23 mouse cellular contexts compared by ENCODE assay signal in the genomic region with DNA sequence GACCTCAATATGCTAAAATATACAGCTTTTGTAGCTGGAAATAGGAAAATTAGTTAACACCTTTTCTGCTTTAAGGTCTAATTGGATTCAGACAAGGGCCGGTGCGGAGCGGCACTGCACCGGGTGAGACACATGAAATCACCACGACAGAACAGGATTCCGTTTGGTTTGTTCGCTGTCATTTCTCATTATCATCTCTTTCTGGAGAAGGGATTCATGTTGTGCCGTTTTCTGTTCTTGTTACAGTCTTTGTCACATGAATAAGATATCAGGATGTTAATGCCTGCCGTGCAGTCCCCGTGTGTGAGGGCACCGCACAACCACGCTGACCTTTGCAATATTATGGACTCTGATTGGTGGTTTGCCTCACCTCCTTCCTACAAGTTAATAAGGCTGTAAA.
DNase-seq lines count a peak whose midpoint lies in the region; ATAC-seq and TF ChIP-seq lines count a peak whose summit lies in the region.
"Had no signal": no experiment of that assay in that cellular context is flagged by ENCODE, and none has a peak within 500 bp of the region (broad histone marks: within the 10 kb centered on the region; RNA-seq: fewer than 3 reads in every experiment).

No protein-coding gene starts in this region.

- peak; percentile 49; the same call in 1 of the 2 replicates for ATAC-seq in hindbrain, postnatal 0 days
- no peak for ATAC-seq in hindbrain, embryonic 11.5 days (ENCODE audit: low FRiP score)
- no peak for ATAC-seq in midbrain, postnatal 0 days (ENCODE audit: low FRiP score)
- no peak for ATAC-seq in midbrain, embryonic 13.5 days
- ATAC-seq: forebrain, embryonic 14.5 days; forebrain, postnatal 0 days; intestine, postnatal 0 days; Patski had no signal

- no peak for TF ChIP-seq CTCF in hindbrain, postnatal 0 days (IDR thresholded peaks at IDR 0.05; ENCODE audit: low read depth)
- no peak for TF ChIP-seq CTCF in midbrain, postnatal 0 days (IDR thresholded peaks at IDR 0.05)

- H3K36me3 ChIP-seq in hindbrain, postnatal 0 days (ENCODE audit: insufficient read depth, low read length), result no peaks in the 10 kb centered on the region
- no peaks in the 10 kb centered on the region for H3K36me3 ChIP-seq in hindbrain, embryonic 11.5 days (ENCODE audit: control insufficient read depth, insufficient read depth, low read length)
- H3K36me3 ChIP-seq in midbrain, postnatal 0 days (ENCODE audit: insufficient read depth, low read length), result no peaks in the 10 kb centered on the region
- H3K36me3 ChIP-seq in midbrain, embryonic 13.5 days, result no peaks in the 10 kb centered on the region
- H3K36me3 ChIP-seq: hindbrain, embryonic 10.5 days had no signal

- H3K4me3 ChIP-seq in hindbrain, postnatal 0 days (ENCODE audit: low read length), result no peak overlapping the region
- no peak overlapping the region for H3K4me3 ChIP-seq in hindbrain, embryonic 11.5 days (ENCODE audit: low read depth, low read length)
- no peak overlapping the region for H3K4me3 ChIP-seq in midbrain, postnatal 0 days (ENCODE audit: low read depth, low read length)
- H3K4me3 ChIP-seq in midbrain, embryonic 13.5 days (replicated peaks), result no peak overlapping the region
- H3K4me3 ChIP-seq: hindbrain, embryonic 10.5 days had no signal

- no peak overlapping the region for H3K9ac ChIP-seq in hindbrain, postnatal 0 days (replicated peaks; ENCODE audit: low read length)
- no peak overlapping the region for H3K9ac ChIP-seq in hindbrain, embryonic 11.5 days (ENCODE audit: low read depth, low read length)
- H3K9ac ChIP-seq in midbrain, postnatal 0 days (replicated peaks; ENCODE audit: low read length, poor library complexity, severe bottlenecking), result no peak overlapping the region
- H3K9ac ChIP-seq in midbrain, embryonic 13.5 days (replicated peaks), result no peak overlapping the region
- H3K9ac ChIP-seq: forebrain, postnatal 0 days; hindbrain, embryonic 14.5 days had no signal

- H3K4me1 ChIP-seq in hindbrain, postnatal 0 days (ENCODE audit: insufficient read depth, low read length), result no peaks in the 10 kb centered on the region
- H3K4me1 ChIP-seq in hindbrain, embryonic 11.5 days (replicated peaks; ENCODE audit: control insufficient read depth, insufficient read depth, low read length), result no peaks in the 10 kb centered on the region
- no peaks in the 10 kb centered on the region for H3K4me1 ChIP-seq in midbrain, postnatal 0 days (ENCODE audit: insufficient read depth, low read length)
- H3K4me1 ChIP-seq in midbrain, embryonic 13.5 days (replicated peaks), result no peaks in the 10 kb centered on the region
- H3K4me1 ChIP-seq: hindbrain, embryonic 10.5 days had no signal

- H3K4me2 ChIP-seq in hindbrain, postnatal 0 days (ENCODE audit: low read depth, low read length), result no peak overlapping the region
- no peak overlapping the region for H3K4me2 ChIP-seq in hindbrain, embryonic 11.5 days (replicated peaks; ENCODE audit: low read depth, low read length)
- no peak overlapping the region for H3K4me2 ChIP-seq in midbrain, postnatal 0 days (ENCODE audit: low read depth, low read length, poor library complexity, severe bottlenecking)
- no peak overlapping the region for H3K4me2 ChIP-seq in midbrain, embryonic 13.5 days (replicated peaks)
- H3K4me2 ChIP-seq: heart, embryonic 11.5 days; hindbrain, embryonic 14.5 days had no signal

- no peaks in the 10 kb centered on the region for H3K27me3 ChIP-seq in hindbrain, postnatal 0 days (ENCODE audit: insufficient read depth, low read length)
- H3K27me3 ChIP-seq in hindbrain, embryonic 11.5 days (ENCODE audit: control insufficient read depth, insufficient read depth, low read length), result no peaks in the 10 kb centered on the region
- no peaks in the 10 kb centered on the region for H3K27me3 ChIP-seq in midbrain, postnatal 0 days (ENCODE audit: insufficient read depth, low read length)
- H3K27me3 ChIP-seq in midbrain, embryonic 13.5 days, result no peaks in the 10 kb centered on the region
- H3K27me3 ChIP-seq: Patski had no signal

- 65% methylated on average over 12 of the region's 12 CpGs for WGBS in hindbrain, postnatal 0 days
- WGBS in hindbrain, embryonic 11.5 days, result 83% methylated on average over 12 of the region's 12 CpGs
- 37% methylated on average over 12 of the region's 12 CpGs for WGBS in midbrain, postnatal 0 days
- WGBS in midbrain, embryonic 13.5 days, result 50% methylated on average over 12 of the region's 12 CpGs

- DNase-seq in cerebellum, postnatal 10 days, result peak; percentile 44 to 67
- DNase-seq in cerebellum, adult 8-10 months, result no peak
- DNase-seq in hindbrain, postnatal 0 days (ENCODE audit: low spot score), result peak; percentile 36
- DNase-seq in hindbrain, embryonic 11.5 days (ENCODE audit: low spot score), result no peak
- DNase-seq in midbrain, postnatal 0 days (ENCODE audit: low spot score), result peak; percentile 56
- no peak for DNase-seq in frontal cortex, postnatal 25 days (ENCODE audit: low spot score in 2 of 2)
- DNase-seq in adrenal gland, adult (ENCODE audit: inconsistent age in 2 of 2, low spot score in 1 of 2), result no peak
- DNase-seq: adrenal gland, adult 2 months; adrenal gland, postnatal 14 days; cerebellum, adult 11-12 months; cerebellum, adult 9-10 months; cerebellum, postnatal 36 days; forebrain, postnatal 0 days; gastrocnemius, postnatal 10 days; gastrocnemius, postnatal 36 days; heart, postnatal 36 days had no signal

- no peak overlapping the region for H3K27ac ChIP-seq in hindbrain, postnatal 0 days
- H3K27ac ChIP-seq in hindbrain, embryonic 11.5 days (ENCODE audit: low read depth, low read length), result no peak overlapping the region
- H3K27ac ChIP-seq in midbrain, postnatal 0 days (ENCODE audit: low read depth, low read length), result no peak overlapping the region
- no peak overlapping the region for H3K27ac ChIP-seq in midbrain, embryonic 13.5 days
- H3K27ac ChIP-seq: hindbrain, embryonic 10.5 days; hindbrain, embryonic 14.5 days had no signal

- no peaks in the 10 kb centered on the region for H3K9me3 ChIP-seq in hindbrain, postnatal 0 days (ENCODE audit: low read length)
- H3K9me3 ChIP-seq in hindbrain, embryonic 11.5 days (ENCODE audit: control insufficient read depth, low read length), result no peaks in the 10 kb centered on the region
- H3K9me3 ChIP-seq in midbrain, postnatal 0 days (ENCODE audit: low read length), result no peaks in the 10 kb centered on the region
- H3K9me3 ChIP-seq in midbrain, embryonic 13.5 days, result no peaks in the 10 kb centered on the region
- H3K9me3 ChIP-seq: hindbrain, embryonic 10.5 days had no signal

Comparison
In these comparisons a context has a peak if more than half of its experiments do, and no peak if none do; other contexts are left out.
1. DNase-seq: peak in cerebellum, postnatal 10 days (2 of 2), hindbrain, postnatal 0 days (single experiment) and midbrain, postnatal 0 days (single experiment); none in cerebellum, adult 8-10 months (single experiment), hindbrain, embryonic 11.5 days (single experiment), frontal cortex, postnatal 25 days (0 of 2) and adrenal gland, adult (0 of 2).